Comparison of ENCODE assay signal across 8 mouse cellular contexts in genomic region chr13:49341012-49341830, GRCm38 (mm10). TPM values are rescaled to one million over a fixed set of nuclear protein-coding genes. Genes with fewer than 3 reads are reported as not detected.
DNase-seq lines count a peak whose midpoint lies in the region; ATAC-seq lines count a peak whose summit lies in the region.

Bicd2 (plus strand) TSS chr13:49341585.

- DNase-seq in CD4-positive, CD25-positive, alpha-beta regulatory T cell, adult 2 months (ENCODE audit: low read depth, low spot score), result peak; percentile 98
- DNase-seq in fat pad, adult 2 months (ENCODE audit: extremely low read depth, low read depth, low spot score), result peak; percentile 89
- DNase-seq in kidney, postnatal 10 days, result peak; percentile 97
- peak; percentile 94 to 96 for DNase-seq in natural killer cell, adult 2 months (ENCODE audit: low spot score in 2 of 2)

- peak within 1 kb of the TSS; percentile 72 for H3K27ac ChIP-seq in brown adipose tissue, adult 24 weeks (replicated peaks; ENCODE audit: low read depth, low read length)
- peak within 1 kb of the TSS; percentile 78 for H3K27ac ChIP-seq in heart, embryonic 13.5 days (replicated peaks)
- peak within 1 kb of the TSS; percentile 69 for H3K27ac ChIP-seq in liver, embryonic 12.5 days
- peak within 1 kb of the TSS; percentile 78 for H3K27ac ChIP-seq in stomach, embryonic 15.5 days

- no peaks in the 10 kb centered on the region for H3K36me3 ChIP-seq in heart, embryonic 13.5 days
- H3K36me3 ChIP-seq in liver, embryonic 12.5 days, result no peaks in the 10 kb centered on the region
- H3K36me3 ChIP-seq in stomach, embryonic 15.5 days, result no peaks in the 10 kb centered on the region

- ATAC-seq in heart, embryonic 13.5 days (ENCODE audit: extremely low read depth, insufficient number of reproducible peaks, low FRiP score, low TSS enrichment), result peak; percentile 98
- ATAC-seq in liver, embryonic 12.5 days, result peak; percentile 98
- peak; percentile 99 for ATAC-seq in stomach, embryonic 15.5 days (ENCODE audit: insufficient read depth, low FRiP score, low read depth)

- no peaks in the 10 kb centered on the region for H3K27me3 ChIP-seq in heart, embryonic 13.5 days (replicated peaks)
- H3K27me3 ChIP-seq in liver, embryonic 12.5 days (replicated peaks), result no peaks in the 10 kb centered on the region
- no peaks in the 10 kb centered on the region for H3K27me3 ChIP-seq in stomach, embryonic 15.5 days (replicated peaks)

- H3K4me1 ChIP-seq in brown adipose tissue, adult 24 weeks (ENCODE audit: control insufficient read depth, insufficient read depth, insufficient read length, low read length), result peaks cover 26% of the 10 kb centered on the region
- peaks cover 50% of the 10 kb centered on the region for H3K4me1 ChIP-seq in heart, embryonic 13.5 days
- peaks cover 53% of the 10 kb centered on the region for H3K4me1 ChIP-seq in liver, embryonic 12.5 days
- H3K4me1 ChIP-seq in stomach, embryonic 15.5 days, result peaks cover 38% of the 10 kb centered on the region

- WGBS in heart, embryonic 13.5 days, result under 1% methylated on average over 74 of the region's 74 CpGs
- 2% methylated on average over 74 of the region's 74 CpGs for WGBS in liver, embryonic 12.5 days (ENCODE audit: insufficient replicate concordance)
- under 1% methylated on average over 74 of the region's 74 CpGs for WGBS in stomach, embryonic 15.5 days

- H3K4me2 ChIP-seq in heart, embryonic 13.5 days, result peak within 1 kb of the TSS; percentile 84
- H3K4me2 ChIP-seq in liver, embryonic 12.5 days, result peak within 1 kb of the TSS; percentile 91
- peak within 1 kb of the TSS; percentile 82 for H3K4me2 ChIP-seq in stomach, embryonic 15.5 days

- no peaks in the 10 kb centered on the region for H3K9me3 ChIP-seq in heart, embryonic 13.5 days
- no peaks in the 10 kb centered on the region for H3K9me3 ChIP-seq in liver, embryonic 12.5 days (replicated peaks)
- H3K9me3 ChIP-seq in stomach, embryonic 15.5 days, result no peaks in the 10 kb centered on the region

- peak within 1 kb of the TSS; percentile 81 for H3K4me3 ChIP-seq in brown adipose tissue, adult 24 weeks (ENCODE audit: insufficient read depth, low read depth, low read length)
- peak within 1 kb of the TSS; percentile 98 for H3K4me3 ChIP-seq in heart, embryonic 13.5 days
- H3K4me3 ChIP-seq in liver, embryonic 12.5 days, result peak within 1 kb of the TSS; percentile 88
- peak within 1 kb of the TSS; percentile 93 for H3K4me3 ChIP-seq in stomach, embryonic 15.5 days (replicated peaks)

- peak within 1 kb of the TSS; percentile 96 for H3K9ac ChIP-seq in heart, embryonic 13.5 days
- peak within 1 kb of the TSS; percentile 90 for H3K9ac ChIP-seq in liver, embryonic 12.5 days
- peak within 1 kb of the TSS; percentile 95 for H3K9ac ChIP-seq in stomach, embryonic 15.5 days

RNA-seq across cellular contexts. Expression of gene Bicd2, which starts in this region (rescaled TPM):
- polyA plus RNA-seq in brown adipose tissue, adult 24 weeks (2012; ENCODE audit: insufficient read depth, insufficient read length, missing spikeins), result 34.0 and 37.1 TPM in 2 replicates
- 38.7 and 40.6 TPM in 2 replicates for polyA plus RNA-seq in heart, embryonic 13.5 days (2015; fragmentation: Nextera tagmentation; extraction: Ambion mirVana)
- polyA plus RNA-seq in liver, embryonic 12.5 days (2016; fragmentation: Nextera tagmentation; extraction: Ambion mirVana), result 14.7 and 15.2 TPM in 2 replicates
- polyA plus RNA-seq in stomach, embryonic 15.5 days (2015; fragmentation: Nextera tagmentation; extraction: Ambion mirVana), result 23.5 and 26.2 TPM in 2 replicates

Comparison
In these comparisons a context has a peak if more than half of its experiments do, and no peak if none do; other contexts are left out.
1. Peak in every context shown above with its lines: DNase-seq, ATAC-seq, H3K4me3 ChIP-seq and H3K27ac ChIP-seq.